Mouse (Mus musculus) ovary, adult 10 weeks (tissue): ENCODE data around the gene Olfr905. TPM values are rescaled to one million over a fixed set of nuclear protein-coding genes. Genes with fewer than 3 reads are reported as not detected.

Experiments
- polyA plus RNA-seq: library from polyadenylated mRNA; stranded (reverse); fragments of 350-450 nt; fragmentation: Illumina TruSeq; extraction: RNeasy Lipid Tissue Mini Kit (QIAGEN cat#74804); gene quantifications from one replicate; pipeline ENCODE4 v1.2.3, GENCODE M21; 2014

The Olfr905 gene
- not detected for polyA plus RNA-seq

DNA sequence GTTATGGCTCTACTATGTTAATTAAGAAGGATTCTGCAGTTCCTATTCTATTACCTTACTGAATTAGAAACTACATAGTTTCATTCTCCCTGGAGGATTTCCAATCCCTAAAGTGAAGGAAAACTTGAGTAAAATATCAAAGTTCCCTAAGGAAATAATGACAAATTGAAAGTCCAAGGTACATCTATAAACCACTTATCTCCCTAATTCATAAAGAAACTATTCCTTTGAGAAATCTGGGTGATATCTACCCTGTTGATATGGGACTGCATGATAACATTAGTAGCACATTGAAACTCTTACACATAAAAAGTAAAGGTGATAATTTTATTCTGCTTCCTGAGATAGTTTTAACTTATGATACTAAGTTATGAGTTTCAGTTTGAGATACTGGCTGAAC lies at the start of gene Olfr905:
Gene Olfr905, plus strand, starts transcription at position 301 of the 400 bp plus-strand sequence.

GRCm38 (mm10) chr9:38429155-38429554 lies 41.8 kb upstream of the Olfr905 start, which contains the start of gene Olfr901:
TSS of gene Olfr901 (plus strand) at chr9:38429455.

DNA sequence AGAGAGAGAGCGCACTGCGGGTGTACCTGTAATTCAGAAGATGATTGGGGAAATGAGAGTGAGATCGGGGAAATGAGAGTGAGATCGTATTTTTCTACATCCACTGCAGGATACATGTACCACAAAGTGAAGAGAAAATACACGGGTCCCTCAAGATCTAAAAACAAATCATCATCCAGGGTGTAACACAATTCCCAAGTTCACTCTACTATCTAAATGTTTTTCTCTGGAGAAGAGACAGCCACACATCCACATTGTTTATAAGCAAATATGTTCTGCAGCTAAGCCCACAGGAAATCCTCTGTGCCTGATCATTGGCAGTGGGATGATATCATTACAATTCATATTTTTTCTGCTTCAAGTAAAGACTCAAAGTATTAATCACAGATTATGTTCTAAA lies 23.6 kb upstream of the Olfr905 start, which contains the start of gene Olfr902:
Gene Olfr902, plus strand, starts transcription at position 301 of the 400 bp plus-strand sequence.

DNA sequence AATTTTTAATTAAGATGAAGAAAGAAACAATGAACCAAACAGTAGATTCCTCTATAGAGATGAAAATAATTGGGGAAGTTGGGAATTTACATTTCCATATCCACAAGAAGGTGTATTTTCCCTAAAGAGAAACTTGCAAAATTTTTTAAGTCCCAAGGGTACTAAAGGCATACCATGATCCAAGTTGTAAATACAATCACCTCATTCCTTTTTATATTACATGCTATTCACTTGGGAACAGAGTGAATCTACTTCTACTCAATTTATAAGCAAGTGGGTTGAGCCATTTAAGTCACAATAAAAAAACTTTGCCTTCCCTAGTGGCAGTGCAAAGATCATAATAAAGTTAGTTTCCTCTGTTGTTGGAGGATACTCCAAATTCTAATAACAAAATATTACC lies 8.1 kb upstream of the Olfr905 start, which contains the start of gene Olfr904:
Gene Olfr904, plus strand, starts transcription at position 301 of the 400 bp plus-strand sequence.

GRCm38 (mm10) chr9:38486785-38487184 lies 15.9 kb downstream of the Olfr905 start, which contains the start of gene Olfr906:
TSS of gene Olfr906 (plus strand) at chr9:38487085.

GRCm38 (mm10) chr9:38495501-38495900 lies 24.6 kb downstream of the Olfr905 start, which contains the start of gene Olfr907:
TSS of gene Olfr907 (plus strand) at chr9:38495801.

GRCm38 (mm10) chr9:38521280-38521679 lies 50.4 kb downstream of the Olfr905 start, which contains the start of gene Olfr911-ps1:
TSS of gene Olfr911-ps1 (plus strand) at chr9:38521580.

Other genes with a start within 250 kb of the Olfr905 start
- not detected for gene Olfr143, start 218.3 kb upstream of the Olfr905 start, polyA plus RNA-seq
- gene Olfr895, start 203.3 kb upstream of the Olfr905 start, polyA plus RNA-seq = not detected
- gene Olfr896-ps1, start 180.0 kb upstream of the Olfr905 start, polyA plus RNA-seq = not detected
- not detected for gene Olfr25, start 142.0 kb upstream of the Olfr905 start, polyA plus RNA-seq
- gene Olfr898, start 122.7 kb upstream of the Olfr905 start, polyA plus RNA-seq = not detected
- gene Olfr250, start 104.2 kb upstream of the Olfr905 start, polyA plus RNA-seq = not detected
- not detected for gene Olfr251, start 94.0 kb upstream of the Olfr905 start, polyA plus RNA-seq
- not detected for gene Olfr147, start 69.4 kb upstream of the Olfr905 start, polyA plus RNA-seq
- not detected for gene Olfr901, start 41.7 kb upstream of the Olfr905 start, polyA plus RNA-seq
- gene Olfr902, start 23.5 kb upstream of the Olfr905 start, polyA plus RNA-seq = not detected
- not detected for gene Olfr904, start 8.0 kb upstream of the Olfr905 start, polyA plus RNA-seq
- gene Olfr906, start 16.0 kb downstream of the Olfr905 start, polyA plus RNA-seq = not detected
- not detected for gene Olfr907, start 24.7 kb downstream of the Olfr905 start, polyA plus RNA-seq
- not detected for gene Olfr911-ps1, start 50.5 kb downstream of the Olfr905 start, polyA plus RNA-seq
- not detected for gene Olfr910, start 66.7 kb downstream of the Olfr905 start, polyA plus RNA-seq
- gene Olfr912, start 109.1 kb downstream of the Olfr905 start, polyA plus RNA-seq = not detected
- gene Olfr913, start 121.7 kb downstream of the Olfr905 start, polyA plus RNA-seq = not detected
- gene Olfr914, start 134.0 kb downstream of the Olfr905 start, polyA plus RNA-seq = not detected
- not detected for gene Olfr916, start 188.8 kb downstream of the Olfr905 start, polyA plus RNA-seq
- not detected for gene Olfr917, start 194.7 kb downstream of the Olfr905 start, polyA plus RNA-seq
- not detected for gene Olfr918, start 203.5 kb downstream of the Olfr905 start, polyA plus RNA-seq
- not detected for gene Olfr919, start 232.6 kb downstream of the Olfr905 start, polyA plus RNA-seq
- gene Vwa5a, start 247.2 kb downstream of the Olfr905 start, polyA plus RNA-seq = 116 TPM